Mouse (Mus musculus) brain, embryonic 14.5 days (tissue): ENCODE measurements around the gene Atp2b4.

ENCODE experiments used
- CTCF ChIP-seq: fragments of 200-500 bp; IDR thresholded peaks from 2 replicates; pipeline ENCODE4 v1.5.1; 2012; ENCODE audit warnings: inconsistent platforms, mild to moderate bottlenecking, moderate library complexity, borderline replicate concordance; ENCODE audit not compliant: insufficient read depth, insufficient read length; ENCODE audit errors: extremely low read depth
- POLR2A ChIP-seq: fragments of 200-500 bp; IDR thresholded peaks from 2 replicates; pipeline ENCODE4 v1.6.1; 2012; ENCODE audit warnings: mild to moderate bottlenecking, inconsistent platforms, borderline replicate concordance; ENCODE audit not compliant: poor library complexity, insufficient read depth, insufficient read length, severe bottlenecking; ENCODE audit errors: extremely low read depth

DNA sequence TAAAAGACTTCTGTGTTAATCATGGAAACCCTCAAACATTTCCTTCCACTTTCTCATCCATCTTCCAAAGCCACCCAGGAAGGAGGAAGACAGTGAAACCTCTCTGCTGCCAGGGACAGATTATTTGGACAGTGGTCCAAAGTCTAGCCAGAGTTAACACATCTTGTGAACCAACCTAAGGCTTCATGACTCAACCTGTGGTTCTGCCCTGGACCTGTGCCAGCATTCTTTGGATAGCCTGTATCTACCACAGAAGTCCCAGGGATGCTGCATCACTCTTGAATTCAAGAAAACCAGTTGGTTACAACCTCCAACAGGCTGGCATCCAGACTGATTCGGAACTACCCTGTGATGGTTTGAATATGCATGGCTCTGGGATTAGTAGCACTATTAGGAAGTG, 21.8 kb downstream of the Atp2b4 start:
- no peak for TF ChIP-seq CTCF
- TF ChIP-seq POLR2A: no peak
